Mouse (Mus musculus) leukemia stem cell, adult 10-12 weeks (primary cell): ENCODE data around the gene Epha2. TPM values are rescaled to one million over a fixed set of nuclear protein-coding genes. Genes with fewer than 3 reads are reported as not detected.

Experiments
- polyA plus RNA-seq: library from polyadenylated mRNA; stranded (reverse); fragments of >175 nt; gene quantifications from 2 replicates; pipeline ENCODE4 v1.2.3, GENCODE M21; 2012; ENCODE audit warnings: low replicate concordance

Gene Epha2
- 0.34 and 0.42 TPM in 2 replicates for polyA plus RNA-seq

DNA sequence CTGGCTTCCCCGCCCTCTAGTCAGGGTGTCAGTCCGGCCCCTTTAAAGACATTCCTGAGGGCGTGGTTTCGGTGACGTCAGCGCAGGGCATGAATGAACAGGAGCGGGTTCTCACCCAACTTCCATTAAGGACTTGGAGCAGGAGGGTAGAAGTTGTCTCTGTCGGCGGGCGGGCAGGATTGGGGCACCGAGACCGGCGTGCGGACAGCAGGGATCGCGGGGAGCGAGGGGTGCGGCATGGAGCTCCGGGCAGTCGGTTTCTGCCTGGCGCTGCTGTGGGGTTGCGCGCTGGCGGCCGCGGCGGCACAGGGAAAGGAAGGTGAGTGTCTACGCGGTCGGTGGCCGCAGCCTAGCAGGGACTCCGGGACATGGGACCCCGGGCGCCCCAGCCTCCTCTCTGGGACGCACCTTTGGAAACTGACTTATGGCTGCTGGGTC lies at the start of gene Epha2:
Gene Epha2, plus strand, starts transcription at position 125 of the 438 bp plus-strand sequence.

DNA sequence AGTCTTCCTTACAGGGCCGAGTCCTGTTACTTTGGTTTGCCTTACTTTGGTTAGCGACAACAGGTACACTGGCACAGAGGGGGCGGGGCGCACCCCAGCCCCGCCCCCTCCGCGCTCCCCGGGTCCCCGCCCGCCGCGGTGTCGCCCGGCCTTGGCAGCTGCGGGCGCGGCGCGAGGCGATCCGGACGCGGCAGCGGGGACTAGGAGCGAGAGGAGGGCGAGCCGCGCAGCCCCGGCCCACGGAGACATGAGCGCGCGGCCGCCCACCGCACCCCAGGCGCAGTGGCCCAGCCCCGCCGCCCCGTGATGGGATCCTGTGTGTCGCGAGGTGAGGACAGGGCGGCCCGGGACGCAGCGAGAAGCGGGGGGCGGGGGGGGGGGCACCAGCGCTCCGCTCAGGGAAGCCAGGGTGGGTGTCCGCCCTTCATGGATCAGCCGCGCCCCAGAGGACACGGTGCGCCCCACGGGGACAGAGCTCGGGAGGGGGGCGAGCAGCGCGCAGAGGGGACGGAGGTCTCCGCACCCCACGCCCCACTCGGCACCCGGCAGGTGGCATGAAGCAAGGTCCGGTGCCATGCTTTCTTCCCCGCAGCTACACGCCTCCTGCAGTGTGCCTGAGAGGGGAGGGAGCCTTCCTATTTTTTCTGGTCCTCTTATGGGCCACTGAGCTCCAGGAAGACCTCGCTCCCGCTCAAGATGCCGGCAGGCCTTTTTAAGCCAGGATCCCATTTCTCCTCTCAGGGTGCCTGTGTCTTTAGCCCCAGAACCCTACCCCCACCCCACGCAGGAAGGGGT lies 67.2 kb downstream of the Epha2 start, which contains the start of gene Fam131c:
Gene Fam131c, plus strand, starts transcription at position 224 of the 795 bp plus-strand sequence.

Other genes with a start within 250 kb of the Epha2 start
- gene Crocc, start 240.7 kb upstream of the Epha2 start, polyA plus RNA-seq = 3.5 and 7.3 TPM in 2 replicates
- 323 and 426 TPM in 2 replicates for gene Necap2, start 222.9 kb upstream of the Epha2 start, polyA plus RNA-seq
- gene Spata21, start 212.9 kb upstream of the Epha2 start, polyA plus RNA-seq = 0.07 and 0.16 TPM in 2 replicates
- gene Szrd1, start 161.5 kb upstream of the Epha2 start, polyA plus RNA-seq = 118 and 198 TPM in 2 replicates
- gene Fbxo42, start 153.3 kb upstream of the Epha2 start, polyA plus RNA-seq = 13.7 and 20.9 TPM in 2 replicates
- 1.5 and 1.9 TPM in 2 replicates for gene Rsg1, start 87.3 kb upstream of the Epha2 start, polyA plus RNA-seq
- gene Arhgef19, start 61.7 kb upstream of the Epha2 start, polyA plus RNA-seq = not detected in 2 replicates
- not detected in 2 replicates for gene Fam131c, start 67.0 kb downstream of the Epha2 start, polyA plus RNA-seq
- not detected in 2 replicates for gene Clcnka, start 97.5 kb downstream of the Epha2 start, polyA plus RNA-seq
- gene Clcnkb, start 114.8 kb downstream of the Epha2 start, polyA plus RNA-seq = 0.66 TPM in 1 of 2 replicates, not detected in the other
- not detected in 2 replicates for gene Hspb7, start 119.5 kb downstream of the Epha2 start, polyA plus RNA-seq
- gene Srarp, start 134.9 kb downstream of the Epha2 start, polyA plus RNA-seq = not detected in 2 replicates
- 33.7 and 37.3 TPM in 2 replicates for gene Zbtb17, start 143.4 kb downstream of the Epha2 start, polyA plus RNA-seq
- gene Spen, start 237.4 kb downstream of the Epha2 start, polyA plus RNA-seq = 261 and 418 TPM in 2 replicates